Mouse (Mus musculus) inflammation-experienced regulatory T-cells, adult 6 months (primary cell): Measurements from ENCODE around the gene Erp29. TPM values are rescaled to one million over a fixed set of nuclear protein-coding genes. Genes with fewer than 3 reads are reported as not detected.
"Not testable (repeated sequence)": the region's sequence is repeated elsewhere in the genome, so short reads cannot be mapped to it uniquely, and the experiment has no call there.

Experiments
- ATAC-seq: one replicate; pipeline ENCODE4 v1.8.0; 2017
- polyA plus RNA-seq, 3 experiments: library from polyadenylated mRNA; unstranded; fragments of 100-300 nt; shearing (Covaris generic); gene quantifications; one replicate each; pipeline ENCODE4 v1.2.1; 2017

Gene Erp29
- 10 to 100 TPM; 70.3 to 77.7 (median 74.5) TPM for polyA plus RNA-seq

DNA sequence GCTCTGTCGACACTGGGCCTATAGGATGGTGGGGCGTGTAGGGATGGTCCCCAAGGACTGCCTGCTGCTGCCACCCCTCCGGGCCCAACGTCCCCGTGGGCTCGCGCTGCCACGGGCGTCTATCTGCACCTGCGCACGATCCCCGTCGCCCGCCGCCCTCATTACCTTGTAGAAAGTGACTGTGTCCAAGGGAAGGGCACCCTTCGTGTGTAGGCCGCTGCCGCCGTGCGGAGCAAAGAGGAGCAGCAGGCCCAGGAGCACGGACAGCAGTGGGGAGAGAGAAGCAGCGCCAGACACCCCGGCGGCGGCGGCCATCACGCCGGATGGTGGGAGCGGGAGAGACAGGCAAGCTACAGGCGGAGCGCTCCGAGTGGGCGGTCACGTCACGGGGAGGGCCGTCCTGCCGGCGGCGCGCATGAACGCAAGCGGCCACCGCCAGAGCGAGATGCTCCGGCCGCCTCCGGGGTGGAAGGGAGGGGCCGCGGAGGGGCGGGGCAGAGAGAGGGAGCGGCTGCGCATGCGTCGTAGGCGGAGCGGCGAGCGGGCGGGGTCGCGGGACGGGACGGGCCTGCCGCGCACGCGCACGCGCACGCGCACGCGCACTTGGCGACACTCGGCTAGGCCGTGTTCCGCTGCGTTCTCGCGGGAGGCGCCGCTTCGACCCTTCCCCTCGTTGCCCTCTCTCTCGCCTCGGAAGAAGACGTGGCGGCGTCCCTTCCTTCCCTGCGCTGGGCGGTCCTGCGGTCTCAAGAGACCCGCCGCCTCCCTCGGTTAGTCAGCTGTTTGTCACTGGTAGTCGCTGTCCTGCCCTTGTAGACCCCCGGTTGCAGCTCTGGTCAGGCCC lies at the start of gene Erp29:
Gene Erp29 (minus strand): TSS at position 481 of the 844 bp plus-strand sequence.
- ATAC-seq, result peak; percentile 91

DNA sequence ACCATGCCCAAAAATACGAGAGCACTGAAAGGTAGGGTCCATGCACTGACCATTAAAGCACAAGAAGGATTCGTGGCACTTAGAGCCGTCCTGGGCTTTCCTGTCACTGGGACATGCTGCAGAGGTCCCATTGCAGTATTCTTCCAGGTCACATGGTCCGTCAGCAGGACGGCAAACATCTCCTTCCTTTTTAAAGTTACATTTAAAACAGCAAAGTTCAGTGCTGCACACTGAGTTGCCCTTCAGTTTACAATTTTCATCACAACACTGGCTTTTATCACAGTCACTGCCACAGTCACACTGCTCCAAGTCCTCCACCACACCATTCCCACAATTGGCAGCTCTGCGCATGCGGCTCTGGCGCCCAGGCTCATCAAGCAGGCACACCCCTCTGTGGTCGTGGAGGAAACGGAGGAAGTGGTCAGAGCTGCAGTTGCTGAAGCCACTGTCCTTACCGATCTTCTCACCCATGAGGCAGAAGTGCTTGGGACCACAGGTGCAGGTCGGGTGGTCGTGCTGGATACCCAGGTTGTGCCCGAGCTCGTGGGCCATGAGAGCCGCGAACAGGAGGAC lies 49.2 kb upstream of the Erp29 start:
- not testable (repeated sequence) for ATAC-seq

DNA sequence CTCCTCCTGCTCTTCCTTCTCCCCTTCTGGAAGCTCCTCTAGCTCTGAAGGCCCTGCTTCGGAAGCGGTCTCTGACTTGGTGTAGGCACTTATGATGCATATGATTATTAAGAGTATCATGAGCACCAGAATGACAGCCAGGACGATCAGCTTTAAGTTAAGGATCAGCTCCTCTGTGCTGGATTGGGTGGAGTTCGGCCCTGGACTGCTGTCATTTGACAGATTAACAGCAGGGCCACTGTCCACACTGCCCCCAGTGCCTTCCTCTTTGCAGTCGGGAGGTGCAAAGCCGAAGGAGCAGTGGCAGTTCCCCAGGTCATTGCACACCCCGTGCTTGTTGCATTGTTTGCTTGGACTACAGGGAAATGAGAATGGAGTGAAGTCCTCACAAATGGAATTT lies 48.4 kb upstream of the Erp29 start:
- ATAC-seq, result no peak

DNA sequence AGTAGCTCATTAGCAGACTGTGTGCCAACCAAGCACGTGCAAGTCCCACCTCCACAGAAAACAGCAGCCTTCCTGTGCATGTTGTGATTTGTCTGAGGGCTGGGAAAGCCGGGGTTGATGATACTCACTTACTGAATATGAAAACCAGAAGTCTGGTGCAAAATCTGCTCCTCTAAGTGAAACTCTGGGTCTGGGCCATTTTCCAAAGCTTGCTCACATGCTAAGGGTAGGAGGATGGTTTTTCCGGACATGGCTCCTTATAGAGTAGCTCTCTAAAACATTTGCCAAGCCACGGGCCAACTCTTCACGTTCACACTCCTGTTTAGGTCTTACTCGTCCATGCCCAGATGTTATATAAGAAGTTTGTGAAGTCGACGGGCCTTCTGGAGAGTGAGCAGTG lies 41.0 kb upstream of the Erp29 start:
- ATAC-seq, result no peak

DNA sequence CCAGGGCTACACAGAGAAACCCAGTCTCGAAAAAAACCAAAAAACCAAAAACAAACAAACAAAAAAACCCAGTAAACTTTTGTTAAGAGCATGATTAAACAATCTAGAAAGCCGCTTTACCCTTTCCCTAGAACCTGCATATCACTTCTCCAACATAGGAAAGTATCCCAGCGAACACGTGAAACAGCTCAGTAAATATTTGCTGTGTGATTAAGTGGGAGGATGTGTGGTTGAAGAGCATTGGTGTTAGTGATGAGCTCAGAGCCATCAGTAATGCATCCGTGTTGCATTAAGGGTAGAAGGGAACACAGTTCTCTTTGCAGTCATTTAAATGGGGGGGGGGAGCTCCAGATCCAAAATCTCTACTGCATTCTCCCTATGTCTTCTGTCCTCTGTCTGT lies 32.5 kb upstream of the Erp29 start:
- no peak for ATAC-seq

DNA sequence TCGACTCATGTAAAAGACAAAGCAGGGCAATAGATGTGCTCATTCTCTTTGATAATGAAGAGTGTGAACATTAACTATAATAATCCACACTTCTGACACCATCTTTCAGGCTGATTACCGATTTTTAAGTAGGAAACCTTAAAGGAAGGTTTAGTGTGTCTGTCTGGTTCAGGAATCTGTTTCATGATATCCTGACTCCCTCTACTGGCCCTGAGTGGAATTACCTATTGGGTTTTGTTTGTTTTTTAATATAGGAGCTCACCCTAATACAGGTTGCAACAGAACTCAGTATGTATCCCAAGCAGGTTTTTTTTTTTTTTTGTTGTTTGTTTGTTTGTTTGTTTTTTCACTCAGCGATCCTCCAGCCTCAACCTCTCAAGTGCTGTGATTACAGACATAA lies 25.4 kb upstream of the Erp29 start:
- ATAC-seq, result peak; percentile 56

DNA sequence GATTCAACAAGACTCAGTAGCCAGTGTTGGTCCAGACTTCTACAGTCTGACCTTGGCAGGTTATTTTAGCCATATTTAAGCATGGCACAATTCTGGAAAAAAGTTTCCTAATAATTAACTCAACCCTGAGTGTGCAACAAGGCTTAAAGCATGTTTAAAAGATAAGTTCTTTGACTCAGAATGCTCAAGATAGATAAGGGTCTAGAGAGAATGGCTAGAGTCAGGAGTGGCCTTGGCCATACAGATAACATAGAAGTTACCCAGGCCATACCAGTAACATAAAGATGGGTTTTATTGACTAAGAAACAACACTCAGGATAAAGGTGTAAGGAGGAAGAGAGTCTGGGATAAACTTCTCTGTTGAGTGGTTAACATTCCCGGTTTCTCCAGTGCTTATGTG lies 23.7 kb upstream of the Erp29 start:
- no peak for ATAC-seq

DNA sequence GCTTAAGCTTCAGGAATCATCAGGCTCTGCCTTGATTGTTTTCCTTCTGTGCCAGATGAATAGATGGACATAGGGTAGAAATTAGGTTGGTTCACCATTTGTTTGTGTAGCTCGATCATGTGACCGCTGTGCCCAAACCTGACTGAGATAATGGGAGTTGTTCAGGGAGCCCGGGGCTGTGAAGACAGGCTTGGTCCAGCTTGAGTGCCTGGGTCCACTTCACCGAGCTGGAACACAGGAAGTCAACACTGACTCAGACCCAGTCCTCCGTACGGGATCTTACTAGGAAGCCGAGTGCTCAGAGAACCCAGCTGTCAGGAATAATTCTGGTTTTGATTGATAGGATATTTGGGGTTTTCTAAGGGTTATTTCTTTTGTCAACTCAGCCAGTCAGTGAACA lies 22.3 kb upstream of the Erp29 start:
- ATAC-seq, result no peak

DNA sequence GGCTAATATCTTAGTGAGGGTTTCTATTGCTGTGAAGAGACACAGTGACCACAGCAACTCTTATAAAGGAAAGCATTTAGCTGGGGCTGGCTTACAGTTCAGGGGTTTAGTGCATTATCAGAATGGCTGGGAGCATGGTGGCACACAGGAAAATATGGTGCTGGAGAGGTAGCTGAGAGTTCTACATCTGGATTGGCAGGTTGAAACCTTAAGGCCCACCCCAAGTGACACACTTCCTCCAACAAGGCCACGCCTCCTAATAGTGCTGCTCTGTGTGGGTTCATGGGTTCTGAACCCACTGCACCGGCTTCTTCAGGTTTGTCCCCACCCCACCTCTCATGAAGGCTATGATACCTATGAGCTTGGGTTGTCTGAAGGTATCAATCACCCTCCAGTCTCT lies 20.1 kb upstream of the Erp29 start:
- ATAC-seq, result no peak

DNA sequence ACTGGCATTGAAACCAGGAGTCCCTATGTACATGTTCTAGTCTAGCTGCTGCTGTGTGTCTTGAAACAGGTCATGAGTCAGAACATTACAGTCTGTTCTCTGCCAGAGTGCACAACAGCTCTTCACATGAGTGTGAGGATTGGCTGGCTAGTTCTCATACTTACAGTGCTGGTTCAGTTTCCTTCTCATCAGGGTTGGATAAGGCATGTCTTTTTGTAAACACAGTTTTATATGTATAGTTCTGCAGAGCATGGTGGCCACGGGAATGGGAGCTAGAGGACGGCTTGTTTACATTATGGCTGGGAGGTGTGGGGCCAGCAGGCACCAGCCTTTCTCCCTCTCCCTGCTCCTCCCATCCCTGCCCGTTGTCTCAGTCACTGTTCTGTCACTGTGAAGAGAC lies 17.3 kb upstream of the Erp29 start:
- no peak for ATAC-seq

DNA sequence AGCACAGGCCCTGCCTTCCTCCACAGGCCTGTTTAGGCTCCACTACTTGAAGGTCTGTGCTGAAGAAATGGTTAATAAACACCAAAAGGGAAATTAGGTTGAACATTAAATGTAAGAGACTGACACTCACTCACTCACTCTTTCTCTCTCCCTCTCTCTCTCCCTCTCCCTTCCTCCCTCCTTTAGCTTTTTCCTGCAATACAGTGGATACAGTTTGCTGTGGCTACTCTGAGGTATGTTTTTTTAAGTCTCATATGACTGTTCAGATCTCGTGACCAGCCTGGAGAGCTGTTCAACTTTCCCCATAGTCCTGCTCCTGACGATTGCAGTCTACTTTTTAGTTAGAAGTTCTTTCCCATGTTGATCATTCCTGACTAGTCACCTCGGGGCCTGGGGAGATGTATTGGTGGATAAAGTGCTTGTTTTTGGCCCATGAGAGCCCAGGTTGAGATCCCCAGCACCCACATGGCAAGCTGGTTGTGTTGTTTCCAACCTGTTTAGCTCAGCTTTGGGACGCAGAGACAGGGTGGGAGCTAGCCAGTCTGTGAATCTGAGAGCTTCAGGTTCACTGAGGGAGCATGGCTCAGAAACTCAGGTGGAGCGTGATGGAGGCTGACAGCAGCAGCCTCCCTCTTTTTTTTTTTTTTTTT lies 11.4 kb upstream of the Erp29 start:
- ATAC-seq, result no peak

DNA sequence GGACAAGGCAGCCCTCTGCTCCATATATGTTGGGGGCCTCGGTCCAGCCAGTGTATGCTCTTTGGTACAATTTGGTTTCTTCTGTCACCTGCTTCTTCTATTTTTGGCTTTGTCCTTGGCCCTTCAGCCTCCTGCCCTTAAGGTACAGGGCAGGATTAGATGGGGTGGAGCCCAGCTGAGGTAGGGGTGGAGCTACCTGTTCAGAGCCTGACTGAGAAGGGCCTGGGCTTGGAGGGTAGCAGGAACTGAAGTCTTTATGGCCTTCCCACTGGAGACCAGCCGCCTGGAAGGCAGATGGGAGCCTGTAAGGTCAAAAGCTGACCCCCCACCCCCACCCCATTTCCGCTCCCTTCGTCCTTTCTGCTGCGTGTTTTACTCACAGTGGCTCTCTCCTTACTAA lies 10.7 kb upstream of the Erp29 start:
- no peak for ATAC-seq

DNA sequence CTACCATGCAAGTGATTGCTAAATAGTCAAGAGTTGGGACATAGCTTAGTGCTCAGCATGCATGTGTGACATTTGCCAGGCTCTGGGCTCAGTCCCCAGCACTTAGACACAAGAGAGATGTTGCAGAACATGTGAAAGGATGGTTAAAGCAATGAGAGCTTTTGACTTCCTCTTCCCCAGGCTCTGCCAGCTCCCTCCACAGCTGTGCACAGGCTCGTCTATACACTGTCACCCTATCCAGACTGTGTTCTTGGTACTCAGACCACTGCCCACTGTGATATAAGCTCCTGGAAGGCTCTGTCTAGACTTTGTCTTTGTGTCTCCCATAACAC lies 9.8 kb upstream of the Erp29 start:
- ATAC-seq, result no peak

DNA sequence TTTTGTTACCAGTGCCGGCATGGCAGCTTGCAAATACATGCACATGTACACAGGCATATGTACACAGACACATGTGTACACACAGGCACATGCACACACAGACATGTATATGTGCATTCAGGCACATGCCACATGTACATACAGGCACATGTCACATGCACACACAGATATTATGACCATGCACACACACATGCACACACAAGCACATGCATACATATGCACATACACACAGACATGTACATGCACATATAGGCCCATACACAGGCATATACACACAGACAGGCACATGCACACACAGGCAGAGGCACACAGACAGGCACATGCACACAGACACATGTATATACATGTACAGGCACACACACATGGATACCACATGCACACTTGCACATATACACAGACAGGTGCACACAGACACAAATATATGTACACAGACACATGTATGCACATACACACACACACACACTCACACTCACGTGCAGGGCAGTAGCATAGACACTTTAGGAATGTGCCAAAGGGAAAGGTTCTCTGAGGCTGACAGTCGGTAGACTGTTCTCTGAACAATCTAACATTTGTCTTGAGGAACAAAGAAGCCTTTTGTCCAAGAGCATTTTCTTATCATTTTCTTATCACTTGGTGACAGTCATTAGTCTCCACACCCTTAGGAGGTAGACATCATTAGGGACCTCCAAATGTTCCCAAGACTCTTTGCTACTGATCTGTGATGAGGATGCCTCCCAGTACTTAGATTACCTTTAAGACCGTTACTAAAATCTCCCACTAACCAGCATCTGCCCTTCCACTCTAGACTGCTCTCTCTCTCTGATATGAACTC lies 9.2 kb upstream of the Erp29 start:
- ATAC-seq, result no peak

DNA sequence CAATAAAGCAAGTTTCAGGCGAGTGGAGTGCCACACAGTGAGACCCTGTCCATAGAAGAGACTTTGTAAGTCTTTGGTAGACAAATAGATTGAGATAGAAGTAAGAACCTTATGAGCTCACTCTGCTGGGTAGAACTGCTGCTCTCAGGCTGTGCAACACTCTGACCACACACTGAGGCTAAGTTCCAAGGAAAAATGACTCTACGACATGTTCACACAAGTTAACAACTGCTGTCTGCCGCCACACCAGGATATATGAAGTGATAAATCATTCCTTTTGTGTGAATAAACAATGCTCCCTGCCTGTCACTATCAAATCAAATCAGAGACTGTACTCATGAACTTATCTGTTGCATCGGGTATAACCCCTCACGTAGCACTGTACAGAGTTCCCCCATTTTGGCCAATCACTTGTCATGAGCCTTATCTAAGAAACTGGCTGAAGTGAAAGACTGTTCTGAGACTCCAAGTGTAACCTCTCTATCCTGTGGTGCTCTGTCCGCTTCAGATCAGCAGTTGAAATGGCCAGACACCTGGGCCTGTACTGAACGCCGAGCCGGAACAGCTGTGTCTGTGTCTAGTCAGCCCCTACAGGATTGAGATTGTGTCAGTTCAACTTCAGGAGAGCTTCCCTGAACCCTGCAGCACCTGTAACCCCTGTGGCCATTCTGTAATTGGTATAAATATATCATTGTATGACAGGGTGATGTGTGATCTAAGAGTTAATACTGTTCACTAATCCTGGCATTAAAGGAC lies 3.4 kb upstream of the Erp29 start:
- no peak for ATAC-seq

DNA sequence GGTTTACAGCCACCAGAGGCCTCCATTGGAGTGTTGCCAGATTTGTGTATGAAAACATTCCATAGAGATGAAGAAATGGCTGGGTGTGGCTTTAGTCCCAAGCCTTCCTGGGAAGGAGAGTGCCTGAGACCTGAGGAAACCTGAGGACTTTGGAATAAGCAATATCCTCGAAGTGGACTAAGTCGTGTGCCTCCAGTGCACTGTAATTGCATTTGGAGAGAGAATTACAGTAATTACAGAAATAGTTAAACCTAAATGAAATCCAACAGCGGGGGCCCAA lies 2.1 kb upstream of the Erp29 start:
- no peak for ATAC-seq

DNA sequence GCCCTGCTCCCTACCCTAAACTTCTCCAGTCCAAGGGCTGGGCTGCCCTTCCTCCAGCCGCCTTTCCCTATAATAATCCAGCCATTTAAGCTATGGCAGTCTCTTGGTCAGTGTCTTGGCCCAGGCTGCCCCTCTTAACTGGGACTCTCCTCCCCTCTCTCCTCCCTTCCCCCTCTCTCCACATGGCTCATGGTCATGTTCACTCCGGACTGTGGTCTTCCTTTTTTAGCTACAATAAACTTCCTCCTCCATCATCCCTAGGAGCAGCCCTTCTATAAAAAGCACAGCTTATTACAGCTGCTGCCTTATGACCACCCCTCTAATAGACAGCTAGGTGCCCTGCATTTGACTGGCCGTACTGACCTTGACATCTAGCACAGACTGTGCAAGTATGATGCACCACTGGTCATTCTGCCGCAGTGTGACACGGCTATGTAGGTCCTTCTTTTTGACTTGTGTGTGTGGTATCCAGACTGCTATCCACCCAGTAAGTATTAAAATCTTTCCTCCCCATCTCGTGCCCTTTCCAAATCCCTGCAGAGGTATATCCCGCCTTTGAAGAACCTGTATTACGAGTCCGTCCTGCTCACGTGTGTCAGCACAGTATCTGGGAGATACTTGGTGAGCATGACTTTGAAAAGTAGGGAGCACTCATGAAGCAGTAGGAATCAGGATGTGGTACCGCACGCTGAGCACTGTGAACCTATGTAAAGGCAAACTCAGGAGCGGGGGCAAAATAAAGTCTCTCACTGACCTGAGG lies 1.6 kb upstream of the Erp29 start:
- no peak for ATAC-seq

DNA sequence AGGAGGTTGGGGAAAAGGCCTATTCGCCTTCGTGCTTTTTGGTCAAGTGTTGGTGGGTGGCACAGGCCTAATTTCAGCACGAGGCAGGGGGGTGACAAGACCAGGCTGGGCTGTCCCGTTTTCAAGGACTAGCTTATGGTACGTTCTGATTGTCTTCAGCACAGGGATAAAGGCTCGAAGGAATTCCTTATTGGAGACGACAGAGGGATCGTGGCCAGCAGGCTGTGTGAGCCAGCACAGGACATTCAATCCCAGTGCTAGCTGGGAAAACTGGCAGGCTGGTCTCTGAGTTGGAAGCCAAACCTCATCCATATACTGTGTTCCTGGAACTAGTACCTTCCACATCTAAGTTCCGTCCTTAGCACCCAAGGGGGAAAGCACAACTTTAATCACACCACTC lies 600 bp upstream of the Erp29 start:
- ATAC-seq, result no peak

DNA sequence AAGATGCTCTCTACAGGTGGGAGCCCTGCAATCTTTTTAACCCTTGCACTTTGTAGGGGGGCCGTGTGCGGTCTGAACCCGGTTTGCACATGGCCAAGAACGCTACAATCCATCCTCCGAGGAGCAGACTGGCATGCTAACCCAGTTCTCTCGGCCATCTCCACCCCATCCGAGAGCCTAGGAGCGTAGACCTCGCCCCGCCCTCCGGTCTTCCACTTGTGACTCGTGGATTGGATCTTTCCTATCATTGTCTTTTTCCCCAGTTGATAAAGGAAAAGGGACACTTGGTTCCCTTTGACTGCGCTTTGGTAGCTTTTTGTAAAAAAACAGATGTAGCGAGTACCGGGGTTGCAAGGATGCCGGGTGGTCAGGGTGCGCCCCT lies 671 bp downstream of the Erp29 start, which contains the start of gene Tmem116:
Gene Tmem116 (plus strand): TSS at position 250 of the 382 bp plus-strand sequence.
- ATAC-seq, result no peak

DNA sequence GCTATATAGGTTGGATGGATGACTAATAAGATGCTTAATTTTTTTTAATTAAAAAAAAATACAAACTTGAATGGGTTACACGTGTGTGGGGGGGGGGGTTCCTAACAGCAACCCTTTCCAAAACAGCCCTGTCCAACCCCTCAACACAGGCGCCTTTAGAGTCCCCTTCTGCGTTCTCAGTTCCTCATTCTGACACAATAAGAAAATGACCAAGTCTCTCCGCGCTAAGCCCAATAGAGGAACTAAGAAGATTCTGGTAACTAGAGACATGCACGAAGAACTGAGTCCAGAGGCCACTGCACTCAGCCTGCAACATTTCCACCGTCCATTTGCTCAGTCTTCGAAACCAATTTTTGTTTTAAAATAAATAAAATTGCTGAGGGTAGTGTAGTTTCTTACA lies 1.1 kb downstream of the Erp29 start:
- no peak for ATAC-seq

DNA sequence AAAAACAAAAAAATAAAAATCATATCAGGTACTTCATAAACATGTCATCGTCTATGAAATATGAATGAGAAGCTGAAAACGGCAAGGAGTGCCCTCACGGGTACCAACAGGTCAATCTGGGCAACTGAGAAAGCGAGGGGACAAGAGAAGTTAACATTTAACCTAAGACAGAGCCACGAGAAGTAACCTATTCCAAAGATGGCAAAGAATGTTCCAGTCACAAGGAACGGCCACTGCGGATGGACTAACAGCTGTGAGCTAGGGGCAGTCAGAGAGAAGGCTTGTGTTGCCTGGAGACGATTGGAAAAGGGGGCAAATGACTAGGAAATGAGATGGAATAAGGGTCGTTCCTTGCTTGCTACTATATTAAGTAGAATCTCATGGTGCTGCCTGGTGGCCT lies 1.8 kb downstream of the Erp29 start:
- ATAC-seq, result no peak

DNA sequence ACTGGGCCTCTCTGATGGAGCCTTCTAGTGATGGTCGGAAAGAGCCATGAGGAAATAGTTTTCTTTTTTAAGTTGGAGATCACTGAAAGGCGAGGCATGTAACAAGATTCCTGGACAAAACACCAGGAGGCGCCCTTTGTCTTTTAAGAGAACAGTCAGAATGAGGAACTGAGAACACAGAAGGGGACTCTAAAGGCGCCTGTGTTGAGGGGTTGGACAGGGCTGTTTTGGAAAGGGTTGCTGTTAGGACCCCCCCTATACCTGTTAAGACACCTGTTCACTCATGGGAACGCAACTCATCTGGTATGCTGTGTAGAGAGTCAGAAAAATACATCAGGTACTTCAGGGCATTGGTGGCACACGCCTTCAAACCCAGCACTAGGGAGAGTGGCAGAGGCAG lies 2.3 kb downstream of the Erp29 start:
- ATAC-seq, result no peak
